Mouse (Mus musculus) spleen, postnatal 36 days (tissue): ENCODE measurements at regions not wholly inside any gene's neighbourhood (a gene's known extent, or its start where the extent isn't known, plus 50 kb on each side); places are given as distances from the start of the nearest gene placed in this dataset.

Experiments
- DNase-seq, 2 experiments: peaks; one replicate each; pipeline ENCODE4 v3.0.0; 2022; ENCODE audit warnings: low spot score in 2 of 2, mixed read lengths in 1 of 2

- no peak for DNase-seq
Observed at GRCm38 (mm10) chr12:39342327-39342726, 563.1 kb downstream of the Etv1 start.

GRCm38 (mm10) chr12:39371480-39372245, 592.5 kb downstream of the Etv1 start:
- DNase-seq: no peak

GRCm38 (mm10) chr12:39373721-39374120, 594.5 kb downstream of the Etv1 start:
- DNase-seq: no peak
